Mouse (Mus musculus) midbrain, postnatal 0 days (tissue): ENCODE results near the gene Mcu. TPM values are rescaled to one million over a fixed set of nuclear protein-coding genes. Genes with fewer than 3 reads are reported as not detected.

ENCODE experiments used
- ATAC-seq: fragments of 200-750 bp; cut with Nextera tagmentation; 2 replicates; pipeline ENCODE4 v1.8.0; 2017; ENCODE audit warnings: moderate number of reproducible peaks, mild to moderate bottlenecking, moderate TSS enrichment, moderate library complexity; ENCODE audit not compliant: low FRiP score
- DNase-seq: peaks from one replicate; pipeline ENCODE4 v3.0.0-alpha.2; 2015; ENCODE audit warnings: low spot score
- H3K27ac ChIP-seq: fragments of 300-500 bp; sonication (generic); 2 replicates; pipeline ENCODE4 v1.5.1; 2014; ENCODE audit warnings: low read depth, mild to moderate bottlenecking, low read length, mixed read lengths
- H3K27me3 ChIP-seq: fragments of 300-500 bp; sonication (generic); 2 replicates; pipeline ENCODE4 v1.6.1; 2014; ENCODE audit warnings: low read length, control low read depth, mixed read lengths; ENCODE audit not compliant: insufficient read depth
- H3K36me3 ChIP-seq: fragments of 300-500 bp; sonication (generic); 2 replicates; pipeline ENCODE4 v1.6.1; 2014; ENCODE audit warnings: low read length, control low read depth, mixed read lengths; ENCODE audit not compliant: insufficient read depth
- H3K4me1 ChIP-seq: fragments of 300-500 bp; sonication (generic); 2 replicates; pipeline ENCODE4 v1.6.1; 2014; ENCODE audit warnings: mild to moderate bottlenecking, control low read depth, antibody characterized with exemption, low read length, mixed read lengths; ENCODE audit not compliant: insufficient read depth
- H3K4me2 ChIP-seq: fragments of 300-500 bp; sonication (generic); 2 replicates; pipeline ENCODE4 v1.6.1; 2014; ENCODE audit warnings: low read depth, mild to moderate bottlenecking, low read length, mixed read lengths; ENCODE audit not compliant: poor library complexity, severe bottlenecking
- H3K4me3 ChIP-seq: fragments of 300-500 bp; sonication (generic); 2 replicates; pipeline ENCODE4 v1.5.1; 2014; ENCODE audit warnings: low read depth, mild to moderate bottlenecking, low read length, moderate library complexity
- H3K9ac ChIP-seq: fragments of 300-500 bp; sonication (generic); replicated peaks from 2 replicates; pipeline ENCODE4 v1.6.1; 2014; ENCODE audit warnings: mild to moderate bottlenecking, low read length, moderate library complexity, mixed read lengths; ENCODE audit not compliant: poor library complexity, severe bottlenecking
- H3K9me3 ChIP-seq: fragments of 300-500 bp; sonication (generic); 2 replicates; pipeline ENCODE4 v1.6.1; 2016; ENCODE audit warnings: low read length, control low read depth
- CTCF ChIP-seq: IDR thresholded peaks from 2 replicates; pipeline ENCODE4 v1.5.1; 2016; ENCODE audit warnings: antibody characterized with exemption, mild to moderate bottlenecking
- WGBS: fragments of 180-500 bp; shearing (Covaris S2); extraction: QIAGEN DNeasy Blood & Tissue Kit; methylation state at CpG from one replicate; pipeline ENCODE4 v1.1.7; 2014; 5-methylcytosine and 5-hydroxymethylcytosine counted together
- polyA plus RNA-seq: library from polyadenylated mRNA; unstranded; fragments of >200 nt; fragmentation: Nextera tagmentation; extraction: Ambion mirVana; gene quantifications from 2 replicates; pipeline ENCODE4 v1.2.1, GENCODE M21; 2015
- total RNA-seq: library from RNA; depleted of rRNA; stranded (reverse); fragments of >200 nt; gene quantifications from 2 replicates; pipeline ENCODE4 v1.2.3, GENCODE M21; 2014

Gene Mcu
- total and polyA plus RNA-seq, 2 experiments from 2014 or later = 39.4 to 46.1 TPM

DNA sequence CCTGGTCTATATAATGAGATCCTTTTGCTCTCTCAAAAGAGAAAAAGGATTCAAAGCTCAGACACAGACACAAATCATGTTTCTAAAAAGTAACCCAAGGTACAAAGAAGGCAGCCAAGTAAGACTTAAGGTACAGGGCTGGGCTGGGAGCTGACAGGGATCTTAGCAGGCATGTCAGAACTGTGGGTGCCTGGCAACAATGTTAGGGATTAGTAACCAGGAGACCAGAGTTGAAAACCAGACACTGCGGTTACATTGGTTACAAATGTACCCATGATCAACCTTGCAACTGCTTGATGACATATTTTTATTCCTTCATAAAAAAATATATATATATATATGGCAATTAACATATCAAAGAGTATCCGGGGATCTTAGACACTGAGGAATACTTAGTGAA, 19.6 kb upstream of the Mcu start:
- peak; percentile 58; the same call in 1 of the 2 replicates for ATAC-seq
- WGBS = 31% methylated on average over 2 of the region's 2 CpGs
- no peak overlapping the region for H3K27ac ChIP-seq
- TF ChIP-seq CTCF = no peak
- H3K9ac ChIP-seq = no peak overlapping the region
- H3K27me3 ChIP-seq = no peaks in the 10 kb centered on the region
- DNase-seq = no peak
- no peaks in the 10 kb centered on the region for H3K36me3 ChIP-seq
- H3K4me3 ChIP-seq = no peak overlapping the region
- H3K9me3 ChIP-seq = no peaks in the 10 kb centered on the region
- H3K4me2 ChIP-seq = no peak overlapping the region
- no peaks in the 10 kb centered on the region for H3K4me1 ChIP-seq

DNA sequence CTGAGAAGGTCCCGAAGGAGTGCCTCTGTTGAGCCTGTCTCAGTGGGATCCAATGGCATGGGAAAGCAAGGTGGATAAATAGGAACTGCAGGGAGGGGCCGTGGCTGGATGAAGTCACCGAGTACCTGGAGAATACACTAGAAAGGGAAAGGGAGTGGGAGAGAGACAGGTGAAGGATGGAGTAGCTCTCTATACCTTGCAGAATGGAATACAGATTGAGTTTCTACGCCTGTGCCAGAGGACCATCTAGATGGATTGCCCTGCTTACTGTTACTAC, 13.0 kb upstream of the Mcu start:
- no peak for ATAC-seq
- no peaks in the 10 kb centered on the region for H3K36me3 ChIP-seq
- H3K4me2 ChIP-seq = no peak overlapping the region
- DNase-seq = no peak
- H3K9me3 ChIP-seq = no peaks in the 10 kb centered on the region
- 83% methylated on average over 4 of the region's 4 CpGs for WGBS
- no peaks in the 10 kb centered on the region for H3K27me3 ChIP-seq
- H3K27ac ChIP-seq = no peak overlapping the region
- H3K4me1 ChIP-seq = peaks cover 7% of the 10 kb centered on the region; the same call in 1 of the 2 replicates
- no peak for TF ChIP-seq CTCF
- no peak overlapping the region for H3K4me3 ChIP-seq
- H3K9ac ChIP-seq = no peak overlapping the region

DNA sequence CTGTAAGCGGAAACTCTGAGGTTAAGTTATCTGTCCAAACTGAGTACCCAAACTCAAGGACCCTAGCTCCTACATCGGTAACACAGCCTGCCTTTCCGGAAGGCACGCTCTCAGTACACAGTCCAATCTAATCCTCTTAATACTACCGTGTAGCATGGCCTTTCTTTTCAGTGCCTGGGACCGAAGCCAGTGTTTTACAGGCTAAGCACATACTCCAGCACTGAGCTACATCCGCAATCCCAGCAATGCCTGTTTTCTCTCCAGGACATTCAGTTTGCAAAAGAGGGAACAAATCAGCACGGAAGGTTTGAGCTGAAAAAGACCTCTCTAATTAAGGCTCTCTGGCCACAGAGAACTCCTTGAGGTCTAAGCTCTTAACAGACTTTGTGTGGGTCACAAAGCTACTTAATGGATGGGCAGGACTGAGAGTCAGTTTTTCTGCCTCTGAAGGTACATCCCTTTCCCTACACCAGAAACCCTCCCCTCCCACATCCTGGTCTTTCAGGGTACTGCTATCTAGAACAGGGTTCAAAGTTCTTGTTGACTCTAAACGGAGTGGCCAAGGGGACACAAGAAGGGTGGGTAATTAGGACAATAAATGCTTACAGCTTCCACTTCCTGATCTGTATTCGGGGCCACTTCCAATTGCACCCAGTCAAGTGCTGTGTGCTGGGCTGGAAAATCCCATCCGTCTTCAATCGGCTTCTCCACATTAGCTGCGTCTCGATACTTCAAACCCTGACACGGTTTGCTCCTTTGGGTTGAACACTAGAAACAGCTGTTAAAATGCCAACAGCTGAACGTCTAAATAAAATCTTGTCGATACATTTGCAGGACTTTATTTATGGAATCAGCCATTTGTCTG, 12.4 kb upstream of the Mcu start:
- H3K27ac ChIP-seq = no peak overlapping the region
- peaks cover 7% of the 10 kb centered on the region; the same call in 1 of the 2 replicates for H3K4me1 ChIP-seq
- no peak overlapping the region for H3K9ac ChIP-seq
- H3K36me3 ChIP-seq = no peaks in the 10 kb centered on the region
- H3K27me3 ChIP-seq = no peaks in the 10 kb centered on the region
- no peaks in the 10 kb centered on the region for H3K9me3 ChIP-seq
- no peak overlapping the region for H3K4me3 ChIP-seq
- 33% methylated on average over 17 of the region's 17 CpGs for WGBS
- peak; percentile 53 for DNase-seq
- no peak overlapping the region for H3K4me2 ChIP-seq
- no peak for TF ChIP-seq CTCF
- peak; percentile 74 for ATAC-seq

DNA sequence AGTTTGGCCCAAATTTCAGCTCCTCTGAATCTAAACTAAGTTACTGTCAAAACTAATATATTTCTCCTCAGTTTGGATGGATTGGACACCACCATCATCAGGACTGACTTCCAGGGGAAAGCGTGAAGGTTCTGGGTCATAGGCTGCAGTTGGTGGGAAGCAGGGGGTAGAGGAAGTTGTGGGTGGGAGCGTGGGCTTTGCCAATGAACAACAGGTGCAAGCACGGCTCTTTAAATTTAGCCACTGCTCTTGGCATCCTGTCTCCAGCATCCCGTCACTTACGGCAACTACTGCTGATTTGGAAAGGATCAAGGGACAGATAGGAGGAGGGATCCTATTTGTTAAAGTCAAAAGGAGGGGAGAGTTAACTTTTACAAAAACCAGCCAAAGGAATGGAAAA, 7.0 kb upstream of the Mcu start:
- Histone ChIP-seq H3K9me3 (no peaks in the 10 kb centered on the region), H3K27me3 (no peaks in the 10 kb centered on the region), H3K9ac (no peak overlapping the region), H3K36me3 (no peaks in the 10 kb centered on the region), H3K27ac (no peak overlapping the region), H3K4me3 (no peak overlapping the region), H3K4me1 (no peaks in the 10 kb centered on the region), H3K4me2 (no peak overlapping the region)
- DNase-seq (no peak), ATAC-seq (no peak)
- no peak for TF ChIP-seq CTCF
- WGBS = 72% methylated on average over 5 of the region's 5 CpGs

DNA sequence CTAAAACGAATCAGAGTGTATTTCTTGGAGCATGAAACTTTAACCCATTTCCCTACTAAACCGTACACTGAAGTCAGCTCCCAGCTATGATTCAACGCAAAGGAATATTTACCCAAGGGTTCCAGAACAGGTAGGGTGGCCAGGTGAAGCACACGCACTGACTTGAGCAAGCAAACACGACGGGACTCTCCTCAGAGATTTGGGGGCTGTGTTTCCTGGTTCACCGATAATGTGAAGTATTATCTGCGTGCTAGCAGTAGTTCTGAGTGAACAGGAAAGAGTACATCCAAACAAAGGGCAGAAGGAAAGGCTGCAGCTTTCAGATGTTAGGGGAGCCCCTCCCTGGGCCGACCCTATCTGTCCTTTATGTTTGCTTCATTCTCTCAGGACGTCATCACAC, 4.9 kb upstream of the Mcu start:
- no peak for TF ChIP-seq CTCF
- Histone ChIP-seq H3K4me2 (no peak overlapping the region), H3K27me3 (no peaks in the 10 kb centered on the region), H3K4me1 (0 out of 2 replicates have a peak, but pooled peaks cover 5% of the 10 kb centered on the region), H3K9me3 (no peaks in the 10 kb centered on the region), H3K27ac (no peak overlapping the region), H3K36me3 (no peaks in the 10 kb centered on the region), H3K4me3 (no peak overlapping the region), H3K9ac (no peak overlapping the region)
- 74% methylated on average over 10 of the region's 10 CpGs for whole genome bisulfite sequencing
- no peak for ATAC-seq
- DNase-seq = no peak

DNA sequence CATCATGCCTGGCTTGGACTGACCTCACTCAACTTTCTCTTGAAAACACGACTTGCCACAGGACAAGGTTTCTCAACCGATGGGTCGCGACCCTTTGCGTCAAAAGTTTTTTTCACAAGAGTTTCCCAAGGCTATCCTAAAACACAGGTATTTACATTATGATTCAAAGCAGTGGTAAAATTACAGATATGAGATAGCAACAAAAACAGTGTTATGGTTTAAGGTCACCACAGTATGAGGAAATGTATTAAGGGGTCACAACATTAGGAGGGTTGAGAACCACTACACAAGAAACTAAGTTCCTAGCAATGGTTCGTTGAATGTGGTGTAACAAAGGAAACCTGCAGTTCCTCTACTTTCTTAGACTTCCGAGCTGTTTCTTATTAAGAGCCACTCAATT, 1.3 kb upstream of the Mcu start:
- ATAC-seq (no peak), DNase-seq (no peak)
- no peak overlapping the region for H3K4me3 ChIP-seq
- H3K9me3 ChIP-seq = no peaks in the 10 kb centered on the region
- TF ChIP-seq CTCF = no peak
- no peak overlapping the region for H3K9ac ChIP-seq
- H3K4me1 ChIP-seq = peaks cover 15% of the 10 kb centered on the region; the same call in 1 of the 2 replicates
- no peak overlapping the region for H3K4me2 ChIP-seq
- no peaks in the 10 kb centered on the region for H3K27me3 ChIP-seq
- no peak overlapping the region for H3K27ac ChIP-seq
- H3K36me3 ChIP-seq = no peaks in the 10 kb centered on the region
- 92% methylated on average over 7 of the region's 7 CpGs for WGBS
